Mouse (Mus musculus): Measurements from ENCODE around the gene Ten1. TPM values are rescaled to one million over a fixed set of nuclear protein-coding genes. Genes with fewer than 3 reads are reported as not detected.

Ten1 gene
- polyA plus RNA-seq, 1 experiment from 2014 or later, result 63.1 TPM

DNA sequence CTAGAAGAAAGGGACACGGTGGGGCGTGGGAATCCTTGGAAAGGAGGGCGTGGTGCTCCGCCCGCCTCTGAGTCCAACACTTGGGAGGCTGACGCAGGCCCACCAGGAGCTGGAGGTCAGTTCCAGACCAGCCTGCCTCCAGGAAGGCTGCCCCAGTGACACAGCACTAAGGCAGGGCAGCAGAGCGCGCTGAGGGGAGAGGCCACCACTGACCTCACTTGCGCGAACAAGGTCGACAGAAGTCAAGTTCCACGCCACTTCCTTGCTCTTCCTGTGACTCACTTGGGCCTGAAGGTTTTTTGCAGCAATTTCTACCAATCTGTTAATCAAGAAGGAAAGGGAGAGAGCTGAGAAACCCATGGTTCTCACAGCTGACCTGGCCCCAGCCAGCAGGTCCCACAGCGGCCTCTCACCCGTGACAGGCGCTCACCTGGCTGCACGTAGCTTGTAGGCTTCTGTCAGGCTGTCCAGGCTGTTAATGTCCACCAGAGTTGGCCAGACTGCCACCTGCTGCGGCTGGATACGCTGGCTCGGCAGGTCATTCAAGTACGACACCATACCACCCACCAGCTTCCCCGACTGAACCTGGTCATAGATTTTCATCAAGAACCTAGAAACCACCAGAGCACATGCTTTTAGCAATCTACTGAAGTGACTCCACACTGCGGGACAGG is 23.7 kb upstream of the Ten1 start:
- no peak overlapping the region for H3K9ac ChIP-seq
- no peaks in the 10 kb centered on the region for H3K9me3 ChIP-seq (replicated peaks)
- no peak for ATAC-seq (ENCODE audit: low FRiP score)
- H3K27me3 ChIP-seq, result no peaks in the 10 kb centered on the region
- H3K4me3 ChIP-seq, result no peak overlapping the region
- no peaks in the 10 kb centered on the region for H3K4me1 ChIP-seq
- H3K36me3 ChIP-seq, result peaks cover 74% of the 10 kb centered on the region
- no peak overlapping the region for H3K27ac ChIP-seq
- H3K4me2 ChIP-seq (replicated peaks), result no peak overlapping the region
- WGBS, result 93% methylated on average over 22 of the region's 22 CpGs

DNA sequence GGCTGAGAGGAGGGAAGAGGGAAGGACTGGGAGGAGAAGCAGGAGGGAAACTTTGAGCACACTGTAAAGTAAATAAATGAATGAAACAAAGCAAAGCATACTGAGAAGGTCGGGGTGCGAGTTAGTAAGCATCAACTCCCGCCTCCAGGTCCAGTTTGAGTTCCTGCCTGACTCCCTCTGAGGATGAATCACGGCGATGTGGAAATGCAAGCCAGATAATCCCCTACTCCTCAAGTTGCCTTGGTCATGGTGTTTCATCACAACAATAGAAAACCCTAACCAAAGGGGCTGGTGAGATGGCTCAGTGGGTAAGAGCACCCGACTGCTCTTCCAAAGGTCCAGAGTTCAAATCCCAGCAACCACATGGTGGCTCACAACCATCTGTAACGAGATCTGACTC is 22.6 kb upstream of the Ten1 start:
- 90% methylated on average over 7 of the region's 7 CpGs for WGBS
- Histone ChIP-seq H3K36me3 (peaks cover 83% of the 10 kb centered on the region), H3K27me3 (no peaks in the 10 kb centered on the region), H3K9me3 (replicated peaks) (no peaks in the 10 kb centered on the region), H3K4me3 (no peak overlapping the region), H3K4me1 (no peaks in the 10 kb centered on the region), H3K27ac (no peak overlapping the region), H3K9ac (no peak overlapping the region), H3K4me2 (replicated peaks) (no peak overlapping the region)
- no peak for ATAC-seq (ENCODE audit: low FRiP score)

DNA sequence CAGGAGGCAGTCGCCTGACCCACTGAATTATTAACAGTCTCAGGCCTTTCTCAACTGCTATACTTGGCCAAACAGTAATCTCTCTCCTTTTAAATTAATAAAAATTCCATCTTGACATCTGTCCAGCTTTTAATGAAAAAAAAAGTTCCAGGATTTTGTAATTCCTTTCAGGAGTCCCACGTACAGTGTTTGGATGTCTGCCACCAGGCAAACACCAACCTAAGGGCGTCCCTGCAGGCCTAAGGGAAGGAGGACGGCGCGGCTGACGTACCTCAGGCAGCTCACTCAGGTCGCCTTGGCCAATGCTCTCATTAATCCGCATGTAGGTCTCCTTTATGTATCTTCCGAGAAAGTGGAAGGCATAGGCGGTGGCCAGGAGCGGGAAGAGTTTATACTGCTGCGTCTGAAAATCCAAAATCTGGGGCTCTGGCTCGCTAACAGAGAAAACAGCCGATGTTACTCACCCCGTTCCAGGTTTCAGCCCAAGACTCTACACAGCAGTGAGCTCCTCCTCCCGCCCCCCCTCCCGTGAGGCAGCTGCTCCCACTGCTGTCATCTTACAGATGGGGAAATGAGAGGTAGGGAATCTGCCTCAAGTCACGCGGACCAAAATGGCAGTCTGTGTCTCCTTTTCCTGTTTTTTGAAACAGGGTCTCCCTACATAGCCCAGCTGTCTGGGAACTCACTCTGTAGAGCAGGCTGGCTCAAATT is 20.1 kb upstream of the Ten1 start:
- WGBS, result 94% methylated on average over 20 of the region's 20 CpGs
- no peak overlapping the region for H3K4me2 ChIP-seq (replicated peaks)
- no peaks in the 10 kb centered on the region for H3K27me3 ChIP-seq
- no peak overlapping the region for H3K4me3 ChIP-seq
- H3K36me3 ChIP-seq, result peaks cover 79% of the 10 kb centered on the region
- H3K9ac ChIP-seq, result 0 out of 2 replicates have a peak overlapping the region, but pooled peaks have one; percentile 8
- ATAC-seq (ENCODE audit: low FRiP score), result no peak
- no peaks in the 10 kb centered on the region for H3K9me3 ChIP-seq (replicated peaks)
- no peak overlapping the region for H3K27ac ChIP-seq
- H3K4me1 ChIP-seq, result no peaks in the 10 kb centered on the region

GRCm38 (mm10) chr11:116185836-116186235 is 12.8 kb upstream of the Ten1 start:
- WGBS, result 88% methylated on average over 3 of the region's 3 CpGs
- Histone ChIP-seq H3K27ac (no peak overlapping the region), H3K4me3 (no peak overlapping the region), H3K36me3 (peaks cover 55% of the 10 kb centered on the region), H3K4me2 (replicated peaks) (no peak overlapping the region), H3K4me1 (peaks cover 7% of the 10 kb centered on the region), H3K27me3 (no peaks in the 10 kb centered on the region), H3K9me3 (replicated peaks) (no peaks in the 10 kb centered on the region), H3K9ac (no peak overlapping the region)
- no peak for ATAC-seq (ENCODE audit: low FRiP score)

- H3K4me2 ChIP-seq (replicated peaks), result no peak overlapping the region
- H3K4me3 ChIP-seq, result no peak overlapping the region
- no peaks in the 10 kb centered on the region for H3K27me3 ChIP-seq
- peaks cover 7% of the 10 kb centered on the region for H3K4me1 ChIP-seq
- no peaks in the 10 kb centered on the region for H3K9me3 ChIP-seq (replicated peaks)
- H3K36me3 ChIP-seq, result peaks cover 53% of the 10 kb centered on the region
- 90% methylated on average over 11 of the region's 11 CpGs for WGBS
- no peak overlapping the region for H3K9ac ChIP-seq
- H3K27ac ChIP-seq, result peak overlapping the region; percentile 46; the same call in 1 of the 2 replicates
- ATAC-seq (ENCODE audit: low FRiP score), result no peak
Observed at GRCm38 (mm10) chr11:116186360-116186759, 12.3 kb upstream of the Ten1 start.

- Histone ChIP-seq H3K9me3 (replicated peaks) (no peaks in the 10 kb centered on the region), H3K4me1 (peaks cover 7% of the 10 kb centered on the region), H3K36me3 (peaks cover 43% of the 10 kb centered on the region), H3K4me3 (no peak overlapping the region), H3K27ac (no peak overlapping the region), H3K27me3 (no peaks in the 10 kb centered on the region), H3K9ac (no peak overlapping the region), H3K4me2 (replicated peaks) (no peak overlapping the region)
- whole genome bisulfite sequencing, result 43% methylated on average over 11 of the region's 11 CpGs
- no peak for ATAC-seq (ENCODE audit: low FRiP score)
Observed at GRCm38 (mm10) chr11:116187226-116187930, 11.3 kb upstream of the Ten1 start.

GRCm38 (mm10) chr11:116194619-116195018 is 4.0 kb upstream of the Ten1 start:
- Histone ChIP-seq H3K27me3 (no peaks in the 10 kb centered on the region), H3K36me3 (peaks cover 8% of the 10 kb centered on the region), H3K4me1 (peaks cover 19% of the 10 kb centered on the region), H3K9ac (no peak overlapping the region), H3K27ac (no peak overlapping the region), H3K9me3 (replicated peaks) (no peaks in the 10 kb centered on the region), H3K4me3 (no peak overlapping the region), H3K4me2 (replicated peaks) (no peak overlapping the region)
- no peak for ATAC-seq (ENCODE audit: low FRiP score)
- 94% methylated on average over 8 of the region's 8 CpGs for WGBS

DNA sequence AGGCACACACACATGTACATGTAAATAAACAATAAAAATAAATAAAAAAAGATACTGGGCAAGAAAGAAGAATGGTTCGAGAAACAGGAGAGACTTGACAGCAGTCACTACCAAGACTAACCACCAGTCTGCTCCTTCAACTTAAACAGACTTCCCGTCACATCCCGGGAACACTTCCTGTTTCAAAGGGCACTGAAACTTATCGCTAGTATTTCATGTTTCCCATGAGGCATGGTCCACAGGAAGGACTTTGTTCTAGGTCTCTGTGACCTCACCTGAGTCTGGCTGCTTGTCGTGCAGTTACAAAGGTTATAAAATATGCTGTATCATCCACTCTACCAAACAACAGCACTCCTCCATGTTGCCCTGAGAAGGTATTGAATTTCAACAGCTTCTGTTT is 3.4 kb upstream of the Ten1 start:
- Histone ChIP-seq H3K4me3 (no peak overlapping the region), H3K27me3 (no peaks in the 10 kb centered on the region), H3K9me3 (replicated peaks) (no peaks in the 10 kb centered on the region), H3K36me3 (peaks cover 4% of the 10 kb centered on the region; the same call in 1 of the 2 replicates), H3K27ac (0 out of 2 replicates have a peak overlapping the region, but pooled peaks have one; percentile 30), H3K4me2 (replicated peaks) (no peak overlapping the region), H3K4me1 (peaks cover 20% of the 10 kb centered on the region), H3K9ac (no peak overlapping the region)
- 86% methylated on average over 5 of the region's 5 CpGs for WGBS
- ATAC-seq (ENCODE audit: low FRiP score), result no peak

- peaks cover 20% of the 10 kb centered on the region for H3K4me1 ChIP-seq
- H3K27ac ChIP-seq, result no peak overlapping the region
- H3K36me3 ChIP-seq, result no peaks in the 10 kb centered on the region
- no peak overlapping the region for H3K4me2 ChIP-seq (replicated peaks)
- H3K4me3 ChIP-seq, result no peak overlapping the region
- 88% methylated on average over 3 of the region's 3 CpGs for WGBS
- ATAC-seq (ENCODE audit: low FRiP score), result no peak
- no peaks in the 10 kb centered on the region for H3K9me3 ChIP-seq (replicated peaks)
- no peaks in the 10 kb centered on the region for H3K27me3 ChIP-seq
- H3K9ac ChIP-seq, result no peak overlapping the region
Observed at GRCm38 (mm10) chr11:116196336-116196735, 2.3 kb upstream of the Ten1 start.

DNA sequence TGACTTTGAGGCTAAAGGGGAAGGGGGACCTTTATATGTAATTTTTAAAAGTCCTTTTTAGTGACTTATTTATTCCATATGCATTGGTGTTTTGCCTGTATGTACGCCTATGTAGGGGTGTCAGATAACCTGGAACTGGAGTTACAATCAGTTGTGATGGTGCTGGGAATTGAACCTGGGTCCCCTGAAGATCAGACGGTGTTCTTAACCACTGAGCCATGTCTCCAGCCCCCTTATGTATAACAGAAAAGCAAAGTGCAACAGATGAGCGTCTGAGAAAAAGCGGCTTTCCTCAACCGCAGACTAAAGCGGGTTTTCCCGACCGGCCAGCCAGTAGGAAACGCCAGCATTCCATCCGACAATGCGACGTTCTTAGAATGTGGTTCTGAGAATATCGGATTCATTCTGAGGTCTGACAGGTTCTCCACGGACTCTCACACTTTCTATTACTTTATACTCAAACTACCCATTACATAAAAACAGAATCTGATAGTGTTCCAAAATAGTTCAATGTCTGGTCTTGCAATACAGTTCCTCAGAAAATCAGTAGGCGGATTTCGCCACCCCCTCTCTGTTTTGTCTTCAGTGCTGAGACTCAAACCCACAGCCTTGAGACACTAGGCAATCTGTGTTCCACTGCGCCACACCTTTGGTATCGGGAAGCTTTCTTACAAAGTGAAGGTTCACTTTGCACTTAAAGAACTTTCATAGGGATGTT is 1.6 kb upstream of the Ten1 start:
- no peak overlapping the region for H3K4me3 ChIP-seq
- H3K9ac ChIP-seq, result no peak overlapping the region
- WGBS, result 94% methylated on average over 18 of the region's 18 CpGs
- H3K36me3 ChIP-seq, result no peaks in the 10 kb centered on the region
- no peak overlapping the region for H3K27ac ChIP-seq
- H3K27me3 ChIP-seq, result no peaks in the 10 kb centered on the region
- peak overlapping the region; percentile 72; the same call in 1 of the 2 replicates for H3K4me2 ChIP-seq (replicated peaks)
- ATAC-seq (ENCODE audit: low FRiP score), result no peak
- H3K4me1 ChIP-seq, result peaks cover 20% of the 10 kb centered on the region
- no peaks in the 10 kb centered on the region for H3K9me3 ChIP-seq (replicated peaks)

- ATAC-seq (ENCODE audit: low FRiP score), result no peak
- WGBS, result 91% methylated on average over 6 of the region's 6 CpGs
- no peaks in the 10 kb centered on the region for H3K9me3 ChIP-seq (replicated peaks)
- no peak overlapping the region for H3K4me3 ChIP-seq
- H3K4me2 ChIP-seq (replicated peaks), result peak overlapping the region; percentile 72
- no peaks in the 10 kb centered on the region for H3K36me3 ChIP-seq
- no peaks in the 10 kb centered on the region for H3K27me3 ChIP-seq
- no peak overlapping the region for H3K9ac ChIP-seq
- no peak overlapping the region for H3K27ac ChIP-seq
- peaks cover 20% of the 10 kb centered on the region for H3K4me1 ChIP-seq
Observed at GRCm38 (mm10) chr11:116197584-116197906, 1.1 kb upstream of the Ten1 start.

- peak overlapping the region; percentile 86 for H3K9ac ChIP-seq
- H3K9me3 ChIP-seq (replicated peaks), result no peaks in the 10 kb centered on the region
- H3K4me2 ChIP-seq (replicated peaks), result peak overlapping the region; percentile 72
- H3K4me1 ChIP-seq, result peaks cover 20% of the 10 kb centered on the region
- H3K27ac ChIP-seq, result peak overlapping the region; percentile 97
- no peaks in the 10 kb centered on the region for H3K27me3 ChIP-seq
- WGBS, result 25% methylated on average over 13 of the region's 13 CpGs
- H3K36me3 ChIP-seq, result no peaks in the 10 kb centered on the region
- no peak; the same call in 1 of the 2 replicates for ATAC-seq (ENCODE audit: low FRiP score)
- H3K4me3 ChIP-seq, result peak overlapping the region; percentile 80
Observed at GRCm38 (mm10) chr11:116198132-116198531, 523 bp upstream of the Ten1 start.

Measured in hindbrain, embryonic 12.5 days (tissue).